Mouse (Mus musculus) stomach, postnatal 0 days (tissue): ENCODE data around the gene Cideb. TPM values are rescaled to one million over a fixed set of nuclear protein-coding genes. Genes with fewer than 3 reads are reported as not detected.
A peak's percentile ranks its signal among the peaks of the same experiment; 100 is the strongest.

Experiments
- ATAC-seq: fragments of 200-750 bp; cut with Nextera tagmentation; 2 replicates; pipeline ENCODE4 v1.8.0; 2017; ENCODE audit not compliant: low FRiP score, low TSS enrichment
- DNase-seq: peaks from one replicate; pipeline ENCODE4 v3.0.0-alpha.2; 2016; ENCODE audit warnings: low spot score
- H3K27ac ChIP-seq: fragments of 300-500 bp; sonication (generic); replicated peaks from 2 replicates; pipeline ENCODE4 v1.5.1; 2014; ENCODE audit warnings: mild to moderate bottlenecking, control low read depth
- H3K27me3 ChIP-seq: fragments of 300-500 bp; sonication (generic); 2 replicates; pipeline ENCODE4 v1.6.1; 2014; ENCODE audit warnings: low read length; ENCODE audit not compliant: control insufficient read depth, insufficient read depth
- H3K36me3 ChIP-seq: fragments of 300-500 bp; sonication (generic); 2 replicates; pipeline ENCODE4 v1.6.1; 2014; ENCODE audit warnings: low read length, mixed read lengths; ENCODE audit not compliant: control insufficient read depth, insufficient read depth
- H3K4me1 ChIP-seq: fragments of 300-500 bp; sonication (generic); replicated peaks from 2 replicates; pipeline ENCODE4 v1.6.1; 2014; ENCODE audit warnings: antibody characterized with exemption; ENCODE audit not compliant: control insufficient read depth, insufficient read depth
- H3K4me2 ChIP-seq: fragments of 300-500 bp; sonication (generic); replicated peaks from 2 replicates; pipeline ENCODE4 v1.6.1; 2014; ENCODE audit warnings: low read depth, mild to moderate bottlenecking, control low read depth, moderate library complexity
- H3K4me3 ChIP-seq: fragments of 300-500 bp; sonication (generic); 2 replicates; pipeline ENCODE4 v1.5.1; 2014; ENCODE audit warnings: low read depth, low read length, control low read depth
- H3K9ac ChIP-seq: fragments of 300-500 bp; sonication (generic); 2 replicates; pipeline ENCODE4 v1.6.1; 2014; ENCODE audit warnings: mild to moderate bottlenecking, low read length, control low read depth, mixed read lengths
- H3K9me3 ChIP-seq: fragments of 300-500 bp; sonication (generic); 2 replicates; pipeline ENCODE4 v1.6.1; 2016; ENCODE audit warnings: low read length; ENCODE audit not compliant: control insufficient read depth
- CTCF ChIP-seq: IDR thresholded peaks from 2 replicates; pipeline ENCODE4 v1.5.1; 2016; ENCODE audit warnings: antibody characterized with exemption, low read depth, mild to moderate bottlenecking, moderate library complexity
- EP300 ChIP-seq: optimal IDR thresholded peaks from 2 replicates; pipeline ENCODE3; 2016; ENCODE audit warnings: antibody characterized with exemption
- WGBS: fragments of 180-500 bp; shearing (Covaris S2); extraction: QIAGEN DNeasy Blood & Tissue Kit; methylation state at CpG from one replicate; pipeline ENCODE4 v1.1.7; 2014; 5-methylcytosine and 5-hydroxymethylcytosine counted together
- polyA plus RNA-seq: library from polyadenylated mRNA; unstranded; fragments of >200 nt; fragmentation: Nextera tagmentation; extraction: Ambion mirVana; gene quantifications from 2 replicates; pipeline ENCODE4 v1.2.1, GENCODE M21; 2015

Gene Cideb
- polyA plus RNA-seq, 1 experiment from 2014 or later: 13.6 TPM

GRCm38 (mm10) chr14:55716884-55717283, 41.4 kb downstream of the Cideb start:
- no peak overlapping the region for H3K4me3 ChIP-seq
- no peak overlapping the region for H3K4me2 ChIP-seq
- peaks cover 11% of the 10 kb centered on the region; the same call in 1 of the 2 replicates for H3K36me3 ChIP-seq
- no peak overlapping the region for H3K27ac ChIP-seq
- DNase-seq (no peak), ATAC-seq (no peak)
- H3K4me1 ChIP-seq: peaks cover 3% of the 10 kb centered on the region; the same call in 1 of the 2 replicates
- TF ChIP-seq EP300: no peak
- no peak for TF ChIP-seq CTCF
- WGBS: 80% methylated on average over 8 of the region's 8 CpGs
- no peaks in the 10 kb centered on the region for H3K27me3 ChIP-seq
- no peak overlapping the region for H3K9ac ChIP-seq
- H3K9me3 ChIP-seq: no peaks in the 10 kb centered on the region

DNA sequence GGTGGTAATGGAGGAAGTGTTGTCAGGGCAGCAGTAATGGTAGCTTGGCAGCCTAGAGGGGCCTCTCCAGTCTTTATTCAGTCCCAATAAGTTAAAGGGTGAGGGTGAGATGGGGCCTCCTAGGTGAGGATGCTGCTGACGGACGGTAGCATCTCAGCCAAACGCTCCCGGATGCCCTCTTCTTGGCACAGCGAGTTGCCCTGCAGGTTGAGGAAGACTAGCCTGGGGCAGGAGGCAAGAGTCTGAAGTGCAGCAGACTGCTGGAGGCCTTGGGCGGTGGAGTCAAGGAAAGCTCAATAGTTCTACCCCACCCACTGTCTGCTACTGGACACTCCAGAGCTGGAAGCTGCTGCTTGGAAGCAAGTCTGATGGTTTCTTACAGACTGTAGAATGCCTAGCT, 42.0 kb downstream of the Cideb start:
- no peaks in the 10 kb centered on the region for H3K27me3 ChIP-seq
- WGBS: 92% methylated on average over 6 of the region's 6 CpGs
- H3K4me2 ChIP-seq: no peak overlapping the region
- DNase-seq: no peak
- H3K9ac ChIP-seq: no peak overlapping the region
- no peak for ATAC-seq
- peak overlapping the region; percentile 53; the same call in 1 of the 2 replicates for H3K27ac ChIP-seq
- H3K36me3 ChIP-seq: peaks cover 11% of the 10 kb centered on the region; the same call in 1 of the 2 replicates
- H3K9me3 ChIP-seq: no peaks in the 10 kb centered on the region
- TF ChIP-seq EP300 (no peak), CTCF (no peak)
- H3K4me1 ChIP-seq: peaks cover 3% of the 10 kb centered on the region; the same call in 1 of the 2 replicates
- no peak overlapping the region for H3K4me3 ChIP-seq

DNA sequence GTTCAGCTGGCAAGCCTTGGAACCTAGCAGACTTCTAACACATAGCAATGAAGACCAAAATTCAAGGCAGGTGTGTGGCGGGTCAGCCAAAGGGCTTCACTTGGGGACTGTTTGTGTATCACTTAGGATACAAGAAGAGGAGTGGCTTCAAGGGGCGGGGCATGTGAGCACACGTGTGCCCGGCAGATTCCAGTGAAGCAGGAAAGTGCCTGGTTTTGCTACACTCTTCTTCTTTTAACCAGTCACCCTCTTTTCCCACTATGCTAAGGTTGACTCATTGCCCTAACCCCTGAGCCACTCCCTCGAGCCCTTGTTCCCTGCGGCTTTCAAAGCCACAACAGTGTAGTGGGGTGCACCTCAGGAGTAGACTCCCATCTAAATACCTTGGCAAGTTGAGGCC, 43.4 kb downstream of the Cideb start:
- 12% methylated on average over 6 of the region's 6 CpGs for WGBS
- peaks cover 3% of the 10 kb centered on the region; the same call in 1 of the 2 replicates for H3K4me1 ChIP-seq
- H3K36me3 ChIP-seq: peaks cover 11% of the 10 kb centered on the region; the same call in 1 of the 2 replicates
- peak overlapping the region; percentile 49; the same call in 1 of the 2 replicates for H3K27ac ChIP-seq
- no peak overlapping the region for H3K4me2 ChIP-seq
- no peak overlapping the region for H3K4me3 ChIP-seq
- ATAC-seq (peak; percentile 74), DNase-seq (peak; percentile 62)
- H3K9ac ChIP-seq: no peak overlapping the region
- H3K27me3 ChIP-seq: no peaks in the 10 kb centered on the region
- TF ChIP-seq CTCF (no peak), EP300 (no peak)
- no peaks in the 10 kb centered on the region for H3K9me3 ChIP-seq

DNA sequence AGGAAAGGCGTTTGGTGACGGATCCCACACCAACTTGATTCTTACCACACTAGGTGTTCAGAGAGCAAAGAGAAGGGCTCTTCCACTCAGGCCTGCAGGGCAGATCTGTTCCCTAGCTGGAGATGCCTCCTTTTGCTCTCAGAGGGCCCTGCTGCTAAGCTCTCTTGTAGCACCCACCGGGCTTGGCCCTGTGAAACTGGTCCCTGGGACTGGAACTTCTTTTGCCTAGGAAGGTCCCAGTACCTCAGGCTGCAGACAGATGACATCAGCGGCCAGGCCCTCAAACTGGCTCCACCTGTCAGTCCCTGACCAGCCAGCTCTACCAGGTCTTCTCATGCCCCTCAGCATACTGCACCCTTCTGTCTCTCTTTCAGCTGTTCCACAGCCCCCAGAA, 44.5 kb downstream of the Cideb start, which contains the start of gene Tgm1:
TSS of gene Tgm1 (minus strand) at position 198 of the 394 bp plus-strand sequence.
- Histone ChIP-seq H3K9me3 (no peaks in the 10 kb centered on the region), H3K27me3 (no peaks in the 10 kb centered on the region), H3K4me2 (peak within 1 kb of the TSS; percentile 58), H3K4me3 (peak within 1 kb of the TSS; percentile 27), H3K27ac (peak within 1 kb of the TSS; percentile 73), H3K4me1 (peaks cover 3% of the 10 kb centered on the region; the same call in 1 of the 2 replicates), H3K36me3 (peaks cover 7% of the 10 kb centered on the region; the same call in 1 of the 2 replicates), H3K9ac (peak within 1 kb of the TSS; percentile 58)
- 16% methylated on average over 4 of the region's 4 CpGs for WGBS
- no peak for DNase-seq
- ATAC-seq: peak; percentile 3; the same call in 1 of the 2 replicates
- TF ChIP-seq EP300: no peak
- no peak for TF ChIP-seq CTCF

- peak overlapping the region; percentile 58 for H3K4me2 ChIP-seq
- H3K36me3 ChIP-seq: peaks cover 3% of the 10 kb centered on the region; the same call in 1 of the 2 replicates
- peaks cover 3% of the 10 kb centered on the region; the same call in 1 of the 2 replicates for H3K4me1 ChIP-seq
- no peaks in the 10 kb centered on the region for H3K27me3 ChIP-seq
- peak; percentile 24; the same call in 1 of the 2 replicates for ATAC-seq
- peak overlapping the region; percentile 27 for H3K4me3 ChIP-seq
- DNase-seq: peak; percentile 56
- H3K9me3 ChIP-seq: no peaks in the 10 kb centered on the region
- H3K27ac ChIP-seq: peak overlapping the region; percentile 73
- TF ChIP-seq EP300 (no peak), CTCF (no peak)
- 14% methylated on average over 25 of the region's 25 CpGs for WGBS
- peak overlapping the region; percentile 58 for H3K9ac ChIP-seq
Measured at GRCm38 (mm10) chr14:55713007-55713728, 45.1 kb downstream of the Cideb start.

DNA sequence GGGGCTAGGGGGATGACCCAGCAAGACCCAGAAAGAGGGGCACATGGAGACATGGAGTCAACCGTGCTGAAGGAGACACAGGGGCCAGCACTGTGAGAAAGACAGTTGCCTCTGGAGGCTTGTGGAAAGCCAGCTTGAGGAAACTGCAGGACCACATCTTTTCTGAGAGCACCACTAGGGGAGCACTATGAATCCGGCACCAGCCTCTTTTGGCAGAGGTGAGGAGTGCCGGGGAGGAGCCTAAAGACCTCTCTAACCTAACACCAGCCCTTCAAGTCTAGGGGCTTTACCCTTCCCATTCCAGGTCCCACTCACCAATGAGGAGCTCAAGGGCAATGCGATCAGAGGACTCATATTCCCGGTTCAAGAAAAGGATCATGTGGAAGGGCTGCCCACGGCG, 46.5 kb downstream of the Cideb start:
- peak; percentile 46 for TF ChIP-seq CTCF
- TF ChIP-seq EP300: no peak
- H3K36me3 ChIP-seq: 0 out of 2 replicates have a peak, but pooled peaks cover 3% of the 10 kb centered on the region
- no peak for DNase-seq
- no peak for ATAC-seq
- WGBS: 74% methylated on average over 7 of the region's 7 CpGs
- no peaks in the 10 kb centered on the region for H3K9me3 ChIP-seq
- H3K9ac ChIP-seq: peak overlapping the region; percentile 58; the same call in 1 of the 2 replicates
- peak overlapping the region; percentile 27 for H3K4me3 ChIP-seq
- peak overlapping the region; percentile 73 for H3K27ac ChIP-seq
- peaks cover 3% of the 10 kb centered on the region; the same call in 1 of the 2 replicates for H3K4me1 ChIP-seq
- H3K4me2 ChIP-seq: peak overlapping the region; percentile 58
- no peaks in the 10 kb centered on the region for H3K27me3 ChIP-seq
